Mouse (Mus musculus): ENCODE data around the gene Gm14443. TPM values are rescaled to one million over a fixed set of nuclear protein-coding genes. Genes with fewer than 3 reads are reported as not detected.
"Not testable (repeated sequence)": the region's sequence is repeated elsewhere in the genome, so short reads cannot be mapped to it uniquely, and the experiment has no call there.

The Gm14443 gene
- polyA plus RNA-seq, 1 experiment from 2014 or later, result 1.3 TPM

GRCm38 (mm10) chr2:175161438-175161837, 14.2 kb downstream of the Gm14443 start:
- H3K9ac ChIP-seq (ENCODE audit: low read depth, low read length); H3K36me3 ChIP-seq (ENCODE audit: control insufficient read depth, insufficient read depth, low read length); H3K4me2 ChIP-seq (ENCODE audit: low read length); H3K27ac ChIP-seq (ENCODE audit: low read length); ATAC-seq; H3K4me1 ChIP-seq (ENCODE audit: control insufficient read depth, insufficient read depth, low read length); H3K4me3 ChIP-seq (ENCODE audit: low read depth, low read length); H3K9me3 ChIP-seq (replicated peaks; ENCODE audit: control insufficient read depth, low read length, poor library complexity, severe bottlenecking); H3K27me3 ChIP-seq (ENCODE audit: control insufficient read depth, insufficient read depth, low read depth, low read length): not testable (repeated sequence)
- WGBS, result 96% methylated on average over 4 of the region's 4 CpGs

- Histone ChIP-seq H3K4me2 (ENCODE audit: low read length) (no peak overlapping the region), H3K9me3 (replicated peaks; ENCODE audit: control insufficient read depth, low read length, poor library complexity, severe bottlenecking) (peaks cover 5% of the 10 kb centered on the region; the same call in 1 of the 2 replicates), H3K27ac (ENCODE audit: low read length) (no peak overlapping the region), H3K36me3 (ENCODE audit: control insufficient read depth, insufficient read depth, low read length) (no peaks in the 10 kb centered on the region), H3K9ac (ENCODE audit: low read depth, low read length) (no peak overlapping the region), H3K4me3 (ENCODE audit: low read depth, low read length) (no peak overlapping the region), H3K4me1 (ENCODE audit: control insufficient read depth, insufficient read depth, low read length) (no peaks in the 10 kb centered on the region), H3K27me3 (ENCODE audit: control insufficient read depth, insufficient read depth, low read depth, low read length) (no peaks in the 10 kb centered on the region)
- 83% methylated on average over 3 of the region's 3 CpGs for WGBS
- no peak for ATAC-seq
Observed at GRCm38 (mm10) chr2:175158642-175159041, 17.0 kb downstream of the Gm14443 start.

GRCm38 (mm10) chr2:175156696-175157095, 19.0 kb downstream of the Gm14443 start:
- Histone ChIP-seq H3K27ac (ENCODE audit: low read length) (no peak overlapping the region), H3K4me2 (ENCODE audit: low read length) (no peak overlapping the region), H3K4me1 (ENCODE audit: control insufficient read depth, insufficient read depth, low read length) (no peaks in the 10 kb centered on the region), H3K9ac (ENCODE audit: low read depth, low read length) (no peak overlapping the region), H3K27me3 (ENCODE audit: control insufficient read depth, insufficient read depth, low read depth, low read length) (no peaks in the 10 kb centered on the region), H3K9me3 (replicated peaks; ENCODE audit: control insufficient read depth, low read length, poor library complexity, severe bottlenecking) (peaks cover 5% of the 10 kb centered on the region; the same call in 1 of the 2 replicates), H3K4me3 (ENCODE audit: low read depth, low read length) (no peak overlapping the region), H3K36me3 (ENCODE audit: control insufficient read depth, insufficient read depth, low read length) (no peaks in the 10 kb centered on the region)
- WGBS, result 91% methylated on average over 13 of the region's 13 CpGs
- ATAC-seq, result no peak

- peak within 1 kb of the TSS; percentile 44; the same call in 1 of the 2 replicates for H3K9ac ChIP-seq (ENCODE audit: low read depth, low read length)
- 0% methylated on average over 1 of the region's 2 CpGs for WGBS
Observed at GRCm38 (mm10) chr2:175141993-175142295, 33.7 kb downstream of the Gm14443 start, which contains the start of gene Gm14399. Gene Gm14399 (minus strand): TSS chr2:175142012.

GRCm38 (mm10) chr2:175141118-175141992, 34.3 kb downstream of the Gm14443 start:
- not testable (repeated sequence) for H3K27ac ChIP-seq (ENCODE audit: low read length); H3K9me3 ChIP-seq (replicated peaks; ENCODE audit: control insufficient read depth, low read length, poor library complexity, severe bottlenecking); H3K4me1 ChIP-seq (ENCODE audit: control insufficient read depth, insufficient read depth, low read length); ATAC-seq; H3K27me3 ChIP-seq (ENCODE audit: control insufficient read depth, insufficient read depth, low read depth, low read length); H3K36me3 ChIP-seq (ENCODE audit: control insufficient read depth, insufficient read depth, low read length)
- Histone ChIP-seq H3K4me3 (ENCODE audit: low read depth, low read length) (peak overlapping the region; percentile 44), H3K4me2 (ENCODE audit: low read length) (peak overlapping the region; percentile 42), H3K9ac (ENCODE audit: low read depth, low read length) (peak overlapping the region; percentile 44; the same call in 1 of the 2 replicates)
- WGBS, result 15% methylated on average over 21 of the region's 25 CpGs

More at GRCm38 (mm10) chr2:175141993-175142295, 33.7 kb downstream of the Gm14443 start, which contains the start of gene Gm14399:
- H3K9me3 ChIP-seq (replicated peaks; ENCODE audit: control insufficient read depth, low read length, poor library complexity, severe bottlenecking); H3K27ac ChIP-seq (ENCODE audit: low read length); H3K4me1 ChIP-seq (ENCODE audit: control insufficient read depth, insufficient read depth, low read length); ATAC-seq; H3K36me3 ChIP-seq (ENCODE audit: control insufficient read depth, insufficient read depth, low read length); H3K27me3 ChIP-seq (ENCODE audit: control insufficient read depth, insufficient read depth, low read depth, low read length): not testable (repeated sequence)
- Histone ChIP-seq H3K4me3 (ENCODE audit: low read depth, low read length) (peak within 1 kb of the TSS; percentile 44), H3K4me2 (ENCODE audit: low read length) (peak within 1 kb of the TSS; percentile 42)

GRCm38 (mm10) chr2:175140624-175141023, 35.0 kb downstream of the Gm14443 start:
- not testable (repeated sequence) for H3K4me2 ChIP-seq (ENCODE audit: low read length); ATAC-seq; H3K9ac ChIP-seq (ENCODE audit: low read depth, low read length); H3K36me3 ChIP-seq (ENCODE audit: control insufficient read depth, insufficient read depth, low read length); H3K27me3 ChIP-seq (ENCODE audit: control insufficient read depth, insufficient read depth, low read depth, low read length); H3K4me1 ChIP-seq (ENCODE audit: control insufficient read depth, insufficient read depth, low read length); H3K27ac ChIP-seq (ENCODE audit: low read length); H3K4me3 ChIP-seq (ENCODE audit: low read depth, low read length); H3K9me3 ChIP-seq (replicated peaks; ENCODE audit: control insufficient read depth, low read length, poor library complexity, severe bottlenecking)

Other genes with a start within 250 kb of the Gm14443 start
- gene Gm14444, start 165.6 kb downstream of the Gm14443 start, polyA plus RNA-seq (2015; fragmentation: Nextera tagmentation; extraction: Ambion mirVana), result not detected in 2 replicates
- gene Gm14393, start 108.1 kb downstream of the Gm14443 start, polyA plus RNA-seq (2015; fragmentation: Nextera tagmentation; extraction: Ambion mirVana), result 0.55 and 0.91 TPM in 2 replicates
- gene Gm14399, start 33.9 kb downstream of the Gm14443 start, polyA plus RNA-seq (2015; fragmentation: Nextera tagmentation; extraction: Ambion mirVana), result 5.7 and 6.6 TPM in 2 replicates
- 7.3 and 9.8 TPM in 2 replicates for gene Gm14391, start 31.0 kb upstream of the Gm14443 start, polyA plus RNA-seq (2015; fragmentation: Nextera tagmentation; extraction: Ambion mirVana)
- not detected in 2 replicates for gene Gm14440, start 99.3 kb upstream of the Gm14443 start, polyA plus RNA-seq (2015; fragmentation: Nextera tagmentation; extraction: Ambion mirVana)
- gene Gm4631, start 162.3 kb upstream of the Gm14443 start, polyA plus RNA-seq (2015; fragmentation: Nextera tagmentation; extraction: Ambion mirVana), result 21.7 and 22.2 TPM in 2 replicates
- gene Zfp968, start 196.6 kb upstream of the Gm14443 start, polyA plus RNA-seq (2015; fragmentation: Nextera tagmentation; extraction: Ambion mirVana), result 3.9 and 4.0 TPM in 2 replicates